In genomic region chr4:134804765-134805164, GRCm38 (mm10) we compare ENCODE assay signal across 9 mouse cellular contexts. TPM values are rescaled to one million over a fixed set of nuclear protein-coding genes. Genes with fewer than 3 reads are reported as not detected.
DNase-seq lines count a peak whose midpoint lies in the region; ATAC-seq and TF ChIP-seq lines count a peak whose summit lies in the region.
"Had no signal": no experiment of that assay in that cellular context is flagged by ENCODE, and none has a peak within 500 bp of the region (broad histone marks: within the 10 kb centered on the region; RNA-seq: fewer than 3 reads in every experiment).

No protein-coding gene starts in this region.

- no peak overlapping the region for H3K4me3 ChIP-seq in heart, postnatal 0 days (ENCODE audit: low read depth, low read length)
- H3K4me3 ChIP-seq: liver, embryonic 15.5 days had no signal

- TF ChIP-seq CTCF in heart, postnatal 0 days (IDR thresholded peaks at IDR 0.05; ENCODE audit: low read depth): no peak

- TF ChIP-seq EP300 in heart, postnatal 0 days (IDR thresholded peaks at IDR 0.05; ENCODE audit: low read depth): no peak

- peak; percentile 86 for ATAC-seq in heart, postnatal 0 days (ENCODE audit: insufficient read depth, low read depth)
- ATAC-seq in monocyte, adult 5-6 weeks (replicated peaks; ENCODE audit: insufficient number of reproducible peaks, low FRiP score, low TSS enrichment, poor library complexity, severe bottlenecking): no peak
- ATAC-seq in activated CD4-positive, CD25-positive, alpha-beta regulatory T cell, adult 4 months: no peak

- no peaks in the 10 kb centered on the region for H3K27me3 ChIP-seq in heart, postnatal 0 days (ENCODE audit: control insufficient read depth, insufficient read depth, low read length)
- H3K27me3 ChIP-seq: liver, embryonic 15.5 days had no signal

- H3K9ac ChIP-seq in heart, postnatal 0 days (replicated peaks; ENCODE audit: low read depth, low read length): no peak overlapping the region
- H3K9ac ChIP-seq: liver, embryonic 15.5 days had no signal

- H3K4me1 ChIP-seq in heart, postnatal 0 days (ENCODE audit: control insufficient read depth, insufficient read depth): peaks cover 14% of the 10 kb centered on the region
- H3K4me1 ChIP-seq: liver, embryonic 15.5 days had no signal

- no peak overlapping the region for H3K4me2 ChIP-seq in heart, postnatal 0 days (ENCODE audit: low read depth, low read length)
- H3K4me2 ChIP-seq: liver, embryonic 15.5 days had no signal

- H3K36me3 ChIP-seq in heart, postnatal 0 days (replicated peaks; ENCODE audit: control insufficient read depth, insufficient read depth, low read length): peaks cover 79% of the 10 kb centered on the region

- H3K27ac ChIP-seq in heart, postnatal 0 days (ENCODE audit: low read depth): peak overlapping the region; percentile 74
- H3K27ac ChIP-seq: liver, embryonic 15.5 days had no signal

- no peaks in the 10 kb centered on the region for H3K9me3 ChIP-seq in heart, postnatal 0 days (replicated peaks; ENCODE audit: control insufficient read depth, low read length)
- H3K9me3 ChIP-seq: liver, embryonic 15.5 days had no signal

- DNase-seq in layer of hippocampus, adult 11-12 months (ENCODE audit: low spot score): peak; percentile 57
- DNase-seq in layer of hippocampus, adult 9-10 months (ENCODE audit: low spot score): no peak
- peak; percentile 69 to 71 for DNase-seq in cerebellum, adult 18-20 months
- peak; percentile 70 for DNase-seq in heart, postnatal 0 days (ENCODE audit: low spot score)
- peak; percentile 91 for DNase-seq in lung, postnatal 36 days
- DNase-seq in thymus, adult 18-20 months: no peak

- 16% methylated on average over 5 of the region's 5 CpGs for WGBS in heart, postnatal 0 days

RNA-seq across cellular contexts. Expression of gene Ldlrap1, which starts 36.9 kb away (rescaled TPM):
- total RNA-seq in heart, postnatal 0 days (2014; rRNA removed; ENCODE audit: low replicate concordance): 9.4 and 31.8 TPM in 2 replicates
- polyA plus RNA-seq in heart, postnatal 0 days (2015; fragmentation: Nextera tagmentation; extraction: Ambion mirVana): 11.6 and 12.3 TPM in 2 replicates
- 32.2 to 42.1 TPM (median 33.3 TPM) in 3 replicates for total RNA-seq in monocyte, adult 5-6 weeks (2017)
- 10 to 100 TPM; 21.3 to 25.2 TPM for polyA plus RNA-seq in activated CD4-positive, CD25-positive, alpha-beta regulatory T cell, adult 4 months (2017; shearing (Covaris generic))

RNA-seq across cellular contexts. Expression of gene Maco1, which starts 48.4 kb away (rescaled TPM):
- total RNA-seq in heart, postnatal 0 days (2014; rRNA removed; ENCODE audit: low replicate concordance): 23.5 and 32.1 TPM in 2 replicates
- polyA plus RNA-seq in heart, postnatal 0 days (2015; fragmentation: Nextera tagmentation; extraction: Ambion mirVana): 21.7 and 21.8 TPM in 2 replicates
- total RNA-seq in monocyte, adult 5-6 weeks (2017): 36.1 to 41.4 TPM (median 38.3 TPM) in 3 replicates
- polyA plus RNA-seq in activated CD4-positive, CD25-positive, alpha-beta regulatory T cell, adult 4 months (2017; shearing (Covaris generic)): 1 to 10 TPM; 3.0 to 5.0 TPM

RNA-seq across cellular contexts. Expression of gene Rhd, which starts 59.6 kb away (rescaled TPM):
- 5.3 and 7.7 TPM in 2 replicates for total RNA-seq in heart, postnatal 0 days (2014; rRNA removed; ENCODE audit: low replicate concordance)
- polyA plus RNA-seq in heart, postnatal 0 days (2015; fragmentation: Nextera tagmentation; extraction: Ambion mirVana): 10.1 and 10.3 TPM in 2 replicates
- not detected in 3 replicates for total RNA-seq in monocyte, adult 5-6 weeks (2017)
- polyA plus RNA-seq in activated CD4-positive, CD25-positive, alpha-beta regulatory T cell, adult 4 months (2017; shearing (Covaris generic)): 1 to 10 TPM in 1 of 2 experiments, not detected in 1; 4.8 TPM

Comparison
In these comparisons a context has a peak if more than half of its experiments do, and no peak if none do; other contexts are left out.
1. DNase-seq: peak in layer of hippocampus, adult 11-12 months (single experiment), cerebellum, adult 18-20 months (2 of 2), heart, postnatal 0 days (single experiment) and lung, postnatal 36 days (single experiment); none in layer of hippocampus, adult 9-10 months (single experiment) and thymus, adult 18-20 months (0 of 2).